Mouse (Mus musculus) kidney, postnatal 14 days (tissue): ENCODE results near the gene Ski.

Source experiments
- DNase-seq: peaks from one replicate; pipeline ENCODE4 v3.0.0; 2022; ENCODE audit warnings: mixed read lengths

Ski gene

DNA sequence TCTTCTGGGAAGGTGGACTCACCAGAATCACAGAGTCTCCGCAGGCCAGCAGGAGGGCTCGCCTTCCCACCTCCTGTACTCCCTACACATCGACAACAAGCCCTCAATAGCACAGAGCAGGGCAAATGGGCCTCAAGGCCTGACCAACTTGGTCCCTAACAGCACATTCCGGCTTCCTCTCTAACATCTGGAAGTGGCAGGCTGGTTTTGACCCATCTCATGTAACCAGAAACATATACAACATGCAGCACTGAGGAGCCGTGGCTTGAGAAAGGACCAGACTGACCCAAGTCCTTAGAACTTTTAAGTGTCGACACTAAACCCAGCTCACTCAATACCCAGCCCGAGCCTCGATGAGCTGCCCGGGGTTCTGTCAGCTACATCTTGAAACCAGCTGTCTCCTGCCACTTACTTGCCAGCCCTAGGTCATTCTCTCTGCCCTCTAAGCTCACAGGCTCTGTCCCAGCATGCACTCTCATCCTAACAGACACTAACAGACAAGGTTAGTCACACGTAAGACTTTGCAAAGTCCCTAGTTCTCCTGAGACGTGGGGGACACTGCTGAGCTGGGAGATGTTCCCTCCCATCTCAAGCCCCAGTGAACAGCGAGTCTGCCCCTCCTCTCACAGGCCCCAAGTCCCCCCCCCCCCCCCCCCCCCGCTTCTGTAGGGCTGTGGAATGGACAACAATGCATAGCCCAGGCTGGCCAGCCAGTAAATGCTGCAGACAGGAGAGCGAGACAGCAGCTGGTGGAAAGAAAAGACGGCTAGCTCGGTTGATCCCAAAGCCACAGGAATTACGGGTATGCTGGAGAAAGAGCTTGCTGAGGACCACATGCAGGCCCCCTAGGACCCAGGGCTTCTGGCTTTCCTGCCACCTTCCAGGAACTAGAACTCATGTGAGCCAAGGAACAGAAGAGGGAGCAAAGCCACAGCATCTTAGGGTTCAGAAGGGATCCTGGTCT is 48.3 kb downstream of the Ski start:
- DNase-seq = no peak

DNA sequence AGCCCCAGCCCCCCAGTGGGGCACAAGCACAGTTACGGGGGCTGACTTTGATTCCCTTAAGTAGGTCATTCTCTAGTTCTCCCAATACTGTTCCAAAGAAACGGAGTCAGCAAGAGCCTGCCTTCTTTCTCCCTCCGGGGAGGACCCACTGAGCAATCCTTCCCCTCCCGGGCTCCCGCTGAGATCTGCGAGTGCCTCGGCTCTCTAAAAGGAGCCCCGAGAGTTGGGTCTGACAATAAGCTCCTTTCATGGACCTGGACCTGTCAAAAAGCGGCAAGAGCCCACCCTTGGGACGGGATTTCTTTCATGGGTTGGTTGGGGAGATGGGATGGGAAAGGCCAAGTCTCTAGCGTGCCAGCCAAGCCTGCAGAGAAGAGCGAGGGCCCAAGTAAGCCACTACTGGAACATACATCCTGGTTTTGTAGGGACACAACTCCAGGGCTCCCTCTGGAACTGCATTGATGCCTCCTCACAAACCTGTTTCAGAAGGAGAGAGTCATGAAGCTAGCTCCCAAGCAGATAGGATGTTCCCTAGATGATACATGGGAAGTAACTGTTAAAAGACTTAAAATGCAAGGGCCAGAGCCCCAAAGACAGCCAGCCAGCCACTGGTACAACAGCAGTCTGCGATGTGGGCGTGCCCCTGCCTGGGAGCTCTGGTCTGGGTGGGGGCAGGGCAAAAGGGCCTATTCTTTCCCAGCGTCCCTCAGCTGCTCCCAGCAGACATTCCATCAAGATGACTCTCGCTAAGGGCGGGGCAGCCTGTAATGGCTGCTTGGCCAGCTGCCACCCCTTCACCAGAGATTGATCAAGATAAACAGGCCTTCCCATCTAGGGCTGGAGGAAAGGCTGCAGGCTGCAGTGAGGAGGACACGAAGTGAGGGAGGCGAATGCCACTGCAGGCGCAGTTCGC is 49.2 kb downstream of the Ski start:
- DNase-seq = peak; percentile 97

DNA sequence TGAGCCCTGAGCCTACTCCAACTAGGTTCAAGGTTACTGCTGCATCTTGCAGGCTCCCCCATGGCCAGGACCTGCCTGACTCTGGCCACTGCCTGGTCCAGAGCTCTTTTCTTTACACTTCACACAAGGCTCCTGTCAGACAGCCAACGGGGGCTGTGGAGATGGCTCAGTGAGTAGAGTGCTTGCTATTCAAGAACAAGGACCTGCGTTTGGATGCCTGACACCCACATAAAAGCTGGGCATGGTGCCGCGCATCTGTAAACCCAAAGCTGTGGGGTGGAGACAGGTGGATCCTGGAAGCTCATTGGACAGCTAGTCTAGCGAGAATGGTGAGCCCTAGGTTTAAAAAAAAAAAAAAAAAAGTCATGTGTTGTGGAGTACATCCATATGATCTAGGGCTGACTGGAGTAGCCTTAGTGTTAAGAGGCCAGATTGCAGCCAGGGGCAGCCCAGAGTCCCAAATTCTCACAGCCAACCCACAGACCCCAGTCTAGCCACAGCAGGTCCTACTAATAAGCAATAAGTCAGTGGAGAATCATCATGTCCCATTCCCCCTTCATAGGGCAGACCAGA is 50.3 kb downstream of the Ski start:
- no peak for DNase-seq

GRCm38 (mm10) chr4:155170614-155171212 is 51.7 kb downstream of the Ski start:
- DNase-seq = no peak

DNA sequence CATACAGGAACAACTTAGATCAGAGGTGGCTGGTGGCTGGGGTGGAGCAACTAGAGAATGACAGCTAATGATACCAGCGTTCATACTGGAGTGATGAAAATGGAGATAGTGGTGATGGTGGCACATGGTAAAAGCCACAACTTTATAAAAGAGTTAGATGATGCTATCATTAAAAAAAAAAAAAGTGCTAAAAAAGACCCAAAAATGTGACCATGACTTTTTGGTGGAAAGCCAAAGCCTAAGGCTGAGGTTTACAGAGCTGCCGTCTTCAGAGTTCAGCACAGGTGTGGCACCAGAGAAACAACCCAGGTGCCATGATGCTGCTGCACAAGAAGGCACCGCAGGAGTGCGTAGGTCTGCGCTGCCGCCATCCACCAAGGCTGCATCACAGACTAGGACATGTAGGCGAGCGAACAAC is 53.5 kb downstream of the Ski start:
- DNase-seq = no peak

- no peak for DNase-seq
These were observed 56.5 kb downstream of the Ski start for GRCm38 (mm10) chr4:155165861-155166260.

DNA sequence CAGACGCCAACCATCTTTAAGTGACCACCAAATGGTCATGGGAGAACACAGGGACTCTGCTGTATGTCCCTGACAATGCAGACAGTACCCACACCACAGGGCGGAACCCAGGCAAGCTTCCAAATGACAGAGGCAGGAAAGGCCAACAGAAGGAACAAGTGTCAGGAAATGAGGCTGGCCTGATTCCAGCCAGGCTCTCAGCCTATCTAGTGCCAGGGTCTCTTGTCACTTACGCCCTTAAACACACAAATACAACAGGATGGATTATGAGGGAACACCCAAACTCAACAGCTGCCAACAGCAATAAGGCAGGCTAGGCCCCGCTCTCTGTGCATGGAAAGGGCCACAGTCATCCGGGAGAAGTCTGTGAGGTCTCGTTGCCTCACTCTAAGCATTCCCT is 57.8 kb downstream of the Ski start:
- peak; percentile 90 for DNase-seq

- DNase-seq = no peak
These were observed 58.7 kb downstream of the Ski start for GRCm38 (mm10) chr4:155163685-155164084.

- DNase-seq = no peak
These were observed 59.1 kb downstream of the Ski start for GRCm38 (mm10) chr4:155163320-155163651.

DNA sequence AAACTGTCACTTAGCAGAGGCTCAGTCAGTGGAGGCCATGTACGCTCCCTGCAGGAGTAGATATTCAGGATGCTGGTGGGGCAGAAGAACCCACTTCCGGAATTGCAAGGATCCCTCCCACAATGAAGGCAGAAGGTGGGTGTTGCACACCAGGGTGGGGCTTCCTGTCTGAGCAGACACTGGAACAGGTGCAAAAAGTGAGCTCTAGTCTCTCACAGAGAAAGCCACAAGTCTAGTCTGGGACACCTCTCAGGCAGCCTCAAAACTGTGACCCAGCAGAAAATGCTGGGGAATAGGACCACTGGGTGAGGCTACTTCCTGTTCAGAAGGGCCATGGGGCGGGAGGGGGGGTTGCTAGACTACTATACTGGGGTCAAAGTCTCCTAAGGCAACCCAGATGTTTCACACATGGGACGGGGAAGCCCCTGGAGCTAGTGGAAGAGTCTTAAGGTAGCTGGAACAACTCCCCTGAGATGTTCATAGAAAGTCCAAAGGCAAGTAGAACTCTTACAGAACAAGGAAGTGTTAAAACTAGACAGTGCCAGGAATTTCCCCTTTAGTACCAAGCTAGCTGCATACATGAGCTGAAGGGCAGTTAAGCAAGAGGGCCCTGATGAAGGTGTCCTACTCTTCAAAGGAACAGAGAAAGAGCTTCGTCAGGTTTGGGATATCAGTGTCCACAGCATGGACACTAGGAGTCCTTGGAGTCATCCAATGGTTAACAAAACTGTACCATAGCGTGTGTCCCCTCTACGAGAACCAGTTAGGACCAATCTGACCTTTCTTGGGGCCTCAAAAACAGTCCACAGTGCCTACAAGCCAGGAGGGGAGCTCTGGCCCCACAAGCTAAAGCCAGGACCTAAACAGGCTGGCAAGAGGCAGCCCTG is 59.7 kb downstream of the Ski start:
- no peak for DNase-seq

DNA sequence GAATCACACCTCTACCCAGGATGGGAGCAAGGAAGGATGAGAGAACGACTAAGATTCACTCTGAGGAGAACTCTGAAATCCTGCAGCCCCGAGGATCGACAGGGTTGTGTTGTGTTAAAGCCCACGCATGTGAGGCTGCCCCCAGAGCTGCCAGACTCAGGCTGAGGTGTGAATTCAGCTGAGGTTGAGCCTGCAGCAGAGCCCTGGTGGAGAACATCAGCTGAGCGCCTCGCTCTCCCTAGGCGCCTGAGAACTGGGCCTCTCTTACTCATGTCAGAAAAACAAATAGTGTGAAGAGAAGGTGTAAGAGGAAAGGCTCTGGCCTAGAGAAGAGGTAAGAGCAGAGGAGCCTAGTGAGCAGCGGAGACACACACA is 63.9 kb downstream of the Ski start:
- no peak for DNase-seq

GRCm38 (mm10) chr4:155157871-155158542 is 64.4 kb downstream of the Ski start:
- no peak for DNase-seq

DNA sequence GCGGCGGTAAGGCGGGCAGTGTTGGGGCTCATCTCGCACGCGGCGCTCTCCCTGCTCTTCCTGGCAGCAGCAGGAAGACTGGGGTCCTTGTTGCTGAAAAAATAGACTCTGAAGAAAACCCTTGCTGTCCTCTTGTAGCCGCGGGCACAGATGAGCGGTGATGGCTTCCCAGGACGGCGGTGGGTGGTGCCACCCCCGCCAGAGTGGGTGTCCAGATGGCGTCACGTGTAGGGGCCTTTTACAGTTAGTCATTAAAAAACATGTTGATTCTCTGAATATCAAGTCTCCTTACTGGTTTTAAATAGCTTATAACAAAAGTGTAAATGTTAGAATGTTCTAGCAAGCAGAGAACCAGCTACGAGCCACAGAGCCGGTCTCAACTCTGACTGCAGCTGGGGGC is 65.7 kb downstream of the Ski start:
- no peak for DNase-seq

- peak; percentile 53 for DNase-seq
These were observed 67.4 kb downstream of the Ski start for GRCm38 (mm10) chr4:155154986-155155385.

- no peak for DNase-seq
These were observed 68.9 kb downstream of the Ski start for GRCm38 (mm10) chr4:155153389-155154072.

DNA sequence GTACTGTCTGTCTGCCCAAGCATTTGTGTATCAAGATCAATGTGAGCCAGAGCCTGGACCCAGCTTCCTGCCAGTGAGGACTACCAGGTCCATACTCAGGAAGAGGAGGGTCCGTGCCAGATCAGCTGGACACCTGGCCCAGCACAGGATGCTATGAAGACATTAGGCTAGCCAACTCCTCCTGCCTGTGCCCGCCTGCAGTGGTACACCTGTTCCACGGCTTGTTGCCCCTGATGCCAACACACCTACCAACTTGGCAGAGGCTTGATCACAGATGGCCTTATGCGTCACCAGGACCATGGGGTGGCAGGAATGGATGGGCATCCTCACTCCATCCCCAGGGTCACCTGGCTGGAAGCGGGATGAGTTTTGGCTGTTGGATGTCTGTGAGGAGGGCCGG is 69.9 kb downstream of the Ski start:
- DNase-seq = no peak

DNA sequence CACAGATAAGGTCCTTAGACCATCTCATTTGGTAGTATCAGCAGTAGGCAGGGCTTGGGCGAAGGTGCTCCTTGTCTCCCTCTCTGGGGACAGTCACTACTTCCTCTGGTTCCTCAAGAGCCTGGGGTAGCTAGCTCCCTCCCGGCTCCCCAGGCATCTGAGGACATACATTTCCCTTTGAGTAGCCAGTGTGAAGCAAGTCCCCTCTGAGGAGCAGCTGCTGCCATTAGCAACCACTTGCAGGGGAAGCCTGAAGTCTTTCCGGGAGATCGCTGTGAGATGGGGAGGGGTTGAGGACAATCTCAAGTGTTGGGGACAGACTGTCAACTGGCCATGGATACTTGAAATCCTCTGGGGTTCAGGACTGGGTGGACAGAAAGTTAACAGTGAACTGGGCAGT is 70.5 kb downstream of the Ski start:
- DNase-seq = no peak

GRCm38 (mm10) chr4:155151221-155151788 is 71.1 kb downstream of the Ski start:
- DNase-seq = no peak

DNA sequence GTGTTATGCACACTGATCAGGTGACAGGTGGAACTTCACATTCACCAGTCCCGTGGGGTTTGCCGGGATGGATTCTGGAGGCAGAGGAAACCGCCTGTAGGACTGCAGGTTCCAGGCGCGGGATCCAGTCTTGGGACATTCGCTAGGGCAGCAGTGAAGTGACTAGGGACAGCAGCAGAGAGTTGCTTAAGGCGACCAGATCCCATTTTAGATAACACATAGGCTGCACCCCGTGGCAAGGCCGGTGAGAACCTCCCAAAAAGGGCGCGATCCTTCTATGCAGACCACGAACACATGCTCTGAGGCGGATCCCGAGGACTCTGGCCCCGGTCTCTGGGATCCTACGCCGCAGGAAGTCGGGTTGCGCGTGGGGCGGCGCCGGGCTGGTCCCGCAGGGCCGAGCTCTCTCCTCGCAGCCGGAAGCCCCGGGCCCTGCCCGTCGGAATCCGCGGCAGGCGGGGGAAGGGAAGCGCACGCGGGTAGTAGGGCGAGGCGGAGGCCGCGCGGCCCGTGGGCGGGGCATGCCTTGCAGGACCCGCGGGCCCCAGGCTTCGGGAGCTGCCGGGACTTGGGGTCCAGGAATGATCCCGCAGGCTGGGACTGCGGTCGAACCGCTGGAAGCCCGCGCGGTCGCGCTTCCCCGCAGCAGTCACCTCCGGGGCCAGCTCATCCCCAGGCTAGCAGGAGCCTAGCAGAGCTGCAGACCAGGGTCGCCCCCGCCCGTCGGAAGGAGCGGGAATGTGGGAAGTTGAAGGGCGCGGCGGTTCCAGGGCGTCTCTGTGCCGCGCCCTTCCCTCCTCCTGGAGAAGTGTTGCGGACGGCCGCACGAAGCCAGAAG is 71.9 kb downstream of the Ski start:
- DNase-seq = peak; percentile 95

GRCm38 (mm10) chr4:155149941-155150275 is 72.5 kb downstream of the Ski start:
- no peak for DNase-seq
